Mouse (Mus musculus): ENCODE measurements around the gene Map3k5.

DNA sequence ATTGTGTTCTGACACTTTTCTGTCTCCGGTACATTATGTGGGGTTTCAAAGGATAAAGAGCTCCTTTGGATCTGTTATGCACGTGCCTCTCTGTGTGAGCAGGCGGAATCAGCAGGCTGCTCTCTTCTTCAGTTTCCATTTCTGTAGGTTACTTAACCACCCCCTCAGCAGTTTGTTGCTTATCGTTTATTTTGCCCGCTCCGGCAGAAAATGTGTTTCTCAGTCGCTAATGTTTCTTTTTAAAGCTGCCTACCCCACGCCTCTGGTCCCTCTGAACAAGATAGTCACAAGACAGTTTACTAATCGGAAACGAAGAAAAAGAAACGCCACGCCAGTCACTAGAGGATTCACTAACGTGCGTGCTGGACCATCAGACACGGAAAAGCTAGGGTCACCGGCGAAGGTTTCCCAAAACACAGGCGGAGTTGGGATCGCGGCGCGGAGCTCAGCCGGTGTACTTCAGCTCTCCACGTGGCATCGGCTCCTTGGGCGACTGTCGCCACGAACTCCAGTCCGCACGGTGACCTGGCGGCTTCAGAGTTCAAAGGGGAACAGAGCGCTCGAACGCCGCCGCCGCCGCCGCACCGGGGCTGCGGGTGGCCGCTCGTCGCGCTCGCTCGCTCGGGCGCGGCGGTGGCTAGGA lies 214.0 kb downstream of the Map3k5 start, which contains the start of gene Map7:
- TF ChIP-seq CTCF (conservative IDR thresholded peaks at IDR 0.05; ENCODE audit: low read length) (no peak), POU5F1 (IDR thresholded peaks at IDR 0.05; ENCODE audit: borderline replicate concordance, low read length) (no peak), NANOG (IDR thresholded peaks at IDR 0.05; ENCODE audit: borderline replicate concordance, low read length) (no peak)
